Mouse (Mus musculus) CH12.LX (cell line): ENCODE measurements around the gene Ccdc159. TPM values are rescaled to one million over a fixed set of nuclear protein-coding genes. Genes with fewer than 3 reads are reported as not detected.
A peak's percentile ranks its signal among the peaks of the same experiment; 100 is the strongest.

Experiments used
- DNase-seq: peaks from one replicate; pipeline ENCODE4 v3.0.0-alpha.2; 2013; ENCODE audit errors: extremely low read depth
- H3K27ac ChIP-seq: 2 replicates; pipeline ENCODE4 v1.5.1; 2012; ENCODE audit warnings: low read depth, mild to moderate bottlenecking, control low read depth, moderate library complexity; ENCODE audit not compliant: insufficient read depth
- H3K27me3 ChIP-seq: replicated peaks from 2 replicates; pipeline ENCODE3; 2012; ENCODE audit warnings: inconsistent platforms
- H3K36me3 ChIP-seq, 2 experiments: replicated peaks in 1 of 2; 2 replicates each; pipeline versions ENCODE3 to v1.6.1; 2012; ENCODE audit warnings: inconsistent platforms in 1 of 2, low read length in 1 of 2, mild to moderate bottlenecking in 1 of 2, mixed read lengths in 1 of 2, moderate library complexity in 1 of 2; ENCODE audit not compliant: control insufficient read depth in 1 of 2, insufficient read depth in 1 of 2
- H3K4me1 ChIP-seq, 2 experiments: 2 replicates each; pipeline ENCODE4 v1.6.1; 2012; ENCODE audit warnings: inconsistent platforms in 1 of 2, moderate library complexity in 1 of 2; ENCODE audit not compliant: insufficient read depth in 2 of 2, control insufficient read depth in 1 of 2
- H3K4me2 ChIP-seq: 2 replicates; pipeline ENCODE4 v1.6.1; 2012; ENCODE audit warnings: low read depth, mild to moderate bottlenecking, control low read depth; ENCODE audit not compliant: poor library complexity, insufficient read depth, severe bottlenecking
- H3K4me3 ChIP-seq, 3 experiments: fragments of 150-350 bp in 1 of 3; sonication (generic) in 1 of 3; replicated peaks in 1 of 3; 2 replicates each; pipeline versions ENCODE3 to v1.5.1; 2011 to 2012; ENCODE audit warnings: low read depth in 2 of 3, low read length in 2 of 3, mild to moderate bottlenecking in 2 of 3, moderate library complexity in 2 of 3, control low read depth in 1 of 3, improper control_type of control experiment in 1 of 3, inconsistent platforms in 1 of 3, mixed read lengths in 1 of 3; ENCODE audit not compliant: poor library complexity in 1 of 3
- H3K79me2 ChIP-seq: replicated peaks from 2 replicates; pipeline ENCODE4 v1.6.1; 2012; ENCODE audit warnings: mild to moderate bottlenecking, moderate library complexity; ENCODE audit not compliant: control insufficient read depth, poor library complexity, insufficient read depth, severe bottlenecking; ENCODE audit errors: extremely low read depth
- H3K9ac ChIP-seq: 2 replicates; pipeline ENCODE4 v1.6.1; 2012; ENCODE audit warnings: low read depth, mild to moderate bottlenecking, control low read depth, moderate library complexity; ENCODE audit not compliant: insufficient read depth
- H3K9me3 ChIP-seq: replicated peaks from 2 replicates; pipeline ENCODE3; 2012; ENCODE audit warnings: low read length, inconsistent platforms, mixed read lengths
- BHLHE40 ChIP-seq: IDR thresholded peaks from 2 replicates; pipeline ENCODE4 v1.6.1; 2011; ENCODE audit warnings: mild to moderate bottlenecking, low read depth, low read length, improper control_type of control experiment
- CTCF ChIP-seq, 2 experiments: IDR thresholded peaks in 1 of 2; conservative IDR thresholded peaks in 1 of 2; 2 replicates each; pipeline ENCODE4 v1.5.1; 2011 to 2012; ENCODE audit warnings: low read depth in 2 of 2, low read length in 2 of 2, improper control_type of control experiment in 1 of 2, inconsistent platforms in 1 of 2, mild to moderate bottlenecking in 1 of 2, moderate library complexity in 1 of 2
- E2F4 ChIP-seq: IDR thresholded peaks from 2 replicates; pipeline ENCODE4 v1.6.1; 2011; ENCODE audit warnings: low read depth, low read length, improper control_type of control experiment; ENCODE audit not compliant: insufficient replicate concordance
- EP300 ChIP-seq: IDR thresholded peaks from 2 replicates; pipeline ENCODE4 v1.6.1; 2011; ENCODE audit warnings: low read length, improper control_type of control experiment
- HCFC1 ChIP-seq: IDR thresholded peaks from 2 replicates; pipeline ENCODE4 v1.6.1; 2012; ENCODE audit warnings: low read depth, mild to moderate bottlenecking, inconsistent platforms, low read length, improper control_type of control experiment
- MAFK ChIP-seq: IDR thresholded peaks from 2 replicates; pipeline ENCODE4 v1.6.1; 2011; ENCODE audit warnings: low read length, improper control_type of control experiment; ENCODE audit not compliant: insufficient replicate concordance
- SMC3 ChIP-seq: IDR thresholded peaks from 2 replicates; pipeline ENCODE4 v1.6.1; 2011; ENCODE audit warnings: low read depth, low read length, improper control_type of control experiment
- TCF12 ChIP-seq: IDR thresholded peaks from 2 replicates; pipeline ENCODE4 v1.6.1; 2014; ENCODE audit warnings: low read depth, mild to moderate bottlenecking, inconsistent platforms, low read length, improper control_type of control experiment
- UBTF ChIP-seq: IDR thresholded peaks from 2 replicates; pipeline ENCODE4 v1.6.1; 2012; ENCODE audit warnings: low read depth, mild to moderate bottlenecking, inconsistent platforms, low read length, improper control_type of control experiment, moderate library complexity
- ZC3H11A ChIP-seq: IDR thresholded peaks from 2 replicates; pipeline ENCODE4 v1.6.1; 2012; ENCODE audit warnings: low read depth, mild to moderate bottlenecking, inconsistent platforms, low read length, improper control_type of control experiment
- ZKSCAN1 ChIP-seq: IDR thresholded peaks from 2 replicates; pipeline ENCODE4 v1.6.1; 2012; ENCODE audit warnings: low read depth, inconsistent platforms, low read length, improper control_type of control experiment, borderline replicate concordance
- dilution Hi-C: fragments of 300-500 bp; cut with MboI; formaldehyde crosslinking; loops from 2 replicates; pipeline ENCODE4 v1.14.3; 2020; ENCODE audit warnings: low sequenced_read_pairs; ENCODE audit not compliant: extremely low pct_unique_long_range_greater_than_20kb, extremely low pct_ligation_motif_present
- in situ Hi-C: fragments of 300-500 bp; cut with MboI; formaldehyde crosslinking; loops from 3 replicates; pipeline ENCODE4 v1.14.3; 2019; ENCODE audit warnings: low sequenced_read_pairs, low pct_ligation_motif_present, low pct_unique_long_range_greater_than_20kb, mixed read lengths
- polyA plus RNA-seq: library from polyadenylated mRNA; unstranded; fragments of >175 nt; gene quantifications from 2 replicates; pipeline ENCODE4 v1.2.1, GENCODE M21; 2012; ENCODE audit warnings: low read depth; ENCODE audit not compliant: insufficient read length
- total RNA-seq, 2 experiments: library from RNA; depleted of rRNA; stranded (reverse); fragments of 300-350 nt in 1 of 2; fragments of >200 nt in 1 of 2; gene quantifications; 2 replicates each; pipeline ENCODE4 v1.2.3; 2012 to 2014

Gene Ccdc159
- total and polyA plus RNA-seq, 3 experiments, result not detected

GRCm38 (mm10) chr9:21926155-21926554, 1.1 kb upstream of the Ccdc159 start:
- dilution Hi-C loops, result no loop called here
- H3K9me3 ChIP-seq, result peaks cover 3% of the 10 kb centered on the region
- H3K4me3 ChIP-seq, result no peak overlapping the region
- H3K27me3 ChIP-seq, result peaks cover 42% of the 10 kb centered on the region
- H3K9ac ChIP-seq, result no peak overlapping the region
- H3K79me2 ChIP-seq, result no peaks in the 10 kb centered on the region
- no peaks in the 10 kb centered on the region for H3K36me3 ChIP-seq
- H3K4me2 ChIP-seq, result no peak overlapping the region
- peaks cover 4 to 11% of the 10 kb centered on the region in 2 experiments; a peak in 2 of 4 replicates for H3K4me1 ChIP-seq
- no peak for DNase-seq
- no peak for TF ChIP-seq HCFC1
- no peak for TF ChIP-seq EP300
- no peak overlapping the region for H3K27ac ChIP-seq
- in situ Hi-C loops, result no loop called here

- no peaks in the 10 kb centered on the region for H3K79me2 ChIP-seq
- H3K9ac ChIP-seq, result no peak overlapping the region
- TF ChIP-seq ZC3H11A, result no peak
- TF ChIP-seq CTCF (conservative IDR thresholded peaks at IDR 0.05 in 1 of 2, IDR thresholded peaks at IDR 0.05 in 1 of 2; ENCODE audit: low read depth in 2 of 2, low read length in 2 of 2), result no peak
- TF ChIP-seq ZKSCAN1, result no peak
- no peak for TF ChIP-seq UBTF
- TF ChIP-seq BHLHE40, result 0 out of 2 replicates have a peak, but pooled peaks have one; percentile 38
- H3K4me1 ChIP-seq, result peaks cover 4 to 8% of the 10 kb centered on the region in 2 experiments; a peak in 2 of 4 replicates
- peaks cover 3% of the 10 kb centered on the region for H3K9me3 ChIP-seq
- H3K4me3 ChIP-seq, result peak overlapping the region in 2 of 3 experiments; percentile 37 to 40
- H3K27ac ChIP-seq, result no peak overlapping the region
- DNase-seq, result no peak
- no peaks in the 10 kb centered on the region for H3K36me3 ChIP-seq
- in situ Hi-C loops, result no loop called here
- peaks cover 48% of the 10 kb centered on the region for H3K27me3 ChIP-seq
- H3K4me2 ChIP-seq, result no peak overlapping the region
- dilution Hi-C loops, result no loop called here
These were observed 487 bp upstream of the Ccdc159 start for GRCm38 (mm10) chr9:21926784-21927183.

GRCm38 (mm10) chr9:21929208-21929607, 1.9 kb downstream of the Ccdc159 start:
- H3K9ac ChIP-seq, result no peak overlapping the region
- no peaks in the 10 kb centered on the region for H3K79me2 ChIP-seq
- H3K4me1 ChIP-seq, result no peaks in the 10 kb centered on the region
- peaks cover 3% of the 10 kb centered on the region for H3K9me3 ChIP-seq
- dilution Hi-C loops, result no loop called here
- in situ Hi-C loops, result no loop called here
- H3K4me2 ChIP-seq, result no peak overlapping the region
- peaks cover 67% of the 10 kb centered on the region for H3K27me3 ChIP-seq
- DNase-seq, result no peak
- no peak overlapping the region for H3K4me3 ChIP-seq
- H3K27ac ChIP-seq, result no peak overlapping the region
- TF ChIP-seq TCF12 (no peak), ZKSCAN1 (no peak), E2F4 (no peak), SMC3 (no peak), MAFK (no peak), UBTF (no peak)
- no peaks in the 10 kb centered on the region for H3K36me3 ChIP-seq
